Mouse (Mus musculus) embryo, embryonic 11.5 days (tissue): ENCODE measurements around the gene Ldb3.
A peak's percentile ranks its signal among the peaks of the same experiment; 100 is the strongest.

Experiments
- DNase-seq: peaks from one replicate; pipeline ENCODE4 v3.0.0-alpha.2; 2012; ENCODE audit warnings: low read depth, low spot score

The Ldb3 gene

DNA sequence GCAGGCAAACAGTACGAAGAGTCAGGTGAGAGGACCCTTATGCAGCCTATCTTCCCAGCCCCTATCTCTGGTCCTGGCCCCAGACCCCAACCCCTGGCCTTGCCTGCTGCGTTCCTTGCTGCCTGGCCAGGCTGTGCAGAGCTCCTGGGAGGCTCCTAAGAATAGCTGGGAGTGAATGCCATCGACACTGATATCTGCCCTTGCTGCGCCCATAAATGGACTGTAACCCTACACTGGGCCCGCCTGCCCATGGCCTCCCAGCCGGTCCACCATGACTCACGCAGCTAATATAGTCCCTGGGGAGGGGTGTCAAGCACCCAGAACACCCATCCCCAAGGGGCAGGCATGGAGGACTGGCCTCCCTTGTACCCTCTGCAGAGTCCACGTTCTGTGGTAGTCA, at the start of gene Ldb3:
Ldb3 (minus strand) TSS at position 185 of the 400 bp plus-strand sequence.
- DNase-seq, result no peak

GRCm38 (mm10) chr14:34635721-34636120, 47.2 kb upstream of the Ldb3 start:
- DNase-seq, result no peak

DNA sequence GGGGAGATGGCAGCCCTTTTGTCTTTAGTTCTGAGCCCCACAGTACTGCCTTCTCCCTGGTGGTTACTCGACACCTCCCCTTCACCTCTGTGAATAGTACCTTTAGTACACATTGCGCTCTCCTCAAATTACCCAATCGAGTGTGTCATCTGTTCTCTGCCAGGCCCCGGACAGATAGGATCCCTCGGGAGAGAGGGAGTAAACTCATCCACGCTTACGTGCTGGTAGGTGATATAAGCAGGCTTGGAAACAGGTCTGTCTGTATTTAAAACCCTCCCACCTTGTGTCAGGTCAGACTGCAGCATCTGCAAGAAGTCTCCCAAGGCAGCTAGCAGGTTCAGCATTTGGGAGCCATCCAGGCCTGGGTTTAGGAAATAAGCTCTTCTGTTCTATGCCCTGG, 46.7 kb upstream of the Ldb3 start:
- DNase-seq, result no peak

GRCm38 (mm10) chr14:34632722-34633448, 44.4 kb upstream of the Ldb3 start:
- DNase-seq, result no peak

- no peak for DNase-seq
Observed at GRCm38 (mm10) chr14:34626824-34627223, 38.3 kb upstream of the Ldb3 start.

GRCm38 (mm10) chr14:34623531-34624210, 35.2 kb upstream of the Ldb3 start:
- DNase-seq, result no peak

DNA sequence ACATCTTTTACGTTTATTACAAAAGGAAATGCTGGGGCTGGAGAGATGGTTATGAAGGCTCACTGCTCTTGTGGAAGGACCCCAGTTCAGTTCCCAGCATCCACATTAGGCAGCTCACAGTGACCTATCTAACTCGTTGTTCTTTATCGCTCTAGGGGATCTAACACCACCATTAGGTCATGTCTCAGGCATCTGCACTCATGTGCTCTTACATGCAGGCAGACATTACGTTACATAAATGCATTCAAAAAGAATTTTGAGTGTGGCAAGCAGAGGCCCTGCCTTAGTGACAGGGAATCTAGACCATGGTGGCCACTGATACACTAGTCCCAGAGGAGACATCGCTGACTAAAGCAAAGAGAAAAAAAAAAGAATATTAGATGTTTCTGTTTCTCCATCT, 34.6 kb upstream of the Ldb3 start:
- DNase-seq, result no peak

GRCm38 (mm10) chr14:34620611-34621376, 32.3 kb upstream of the Ldb3 start:
- DNase-seq, result peak; percentile 26

- DNase-seq, result no peak
Observed at GRCm38 (mm10) chr14:34618808-34619207, 30.3 kb upstream of the Ldb3 start.

- DNase-seq, result peak; percentile 77
Observed at GRCm38 (mm10) chr14:34616821-34617220, 28.3 kb upstream of the Ldb3 start.

DNA sequence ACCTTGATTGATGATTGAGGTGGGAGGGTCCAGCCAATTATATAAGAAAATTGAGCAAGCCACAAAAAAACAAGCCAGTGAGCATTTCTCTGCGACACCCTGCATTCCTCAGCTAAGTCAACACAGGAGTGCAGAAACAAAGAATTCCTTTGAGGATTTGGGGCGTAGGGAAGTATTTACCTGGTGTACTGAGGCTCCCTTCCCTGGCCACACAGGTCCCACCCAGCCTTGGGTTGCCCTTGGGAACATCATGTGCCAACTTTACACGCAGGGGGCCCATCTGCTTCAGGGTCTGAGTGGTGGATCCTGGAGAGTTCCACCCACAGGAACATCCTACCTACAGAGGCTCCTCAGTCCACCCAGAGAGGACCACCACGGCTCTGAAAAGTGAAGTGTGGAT, 27.1 kb upstream of the Ldb3 start:
- no peak for DNase-seq

GRCm38 (mm10) chr14:34615082-34615481, 26.6 kb upstream of the Ldb3 start:
- no peak for DNase-seq

- DNase-seq, result no peak
Observed at GRCm38 (mm10) chr14:34614551-34614950, 26.1 kb upstream of the Ldb3 start.

GRCm38 (mm10) chr14:34613523-34613922, 25.0 kb upstream of the Ldb3 start:
- DNase-seq, result no peak

- DNase-seq, result no peak
Observed at GRCm38 (mm10) chr14:34612222-34612621, 23.7 kb upstream of the Ldb3 start.

DNA sequence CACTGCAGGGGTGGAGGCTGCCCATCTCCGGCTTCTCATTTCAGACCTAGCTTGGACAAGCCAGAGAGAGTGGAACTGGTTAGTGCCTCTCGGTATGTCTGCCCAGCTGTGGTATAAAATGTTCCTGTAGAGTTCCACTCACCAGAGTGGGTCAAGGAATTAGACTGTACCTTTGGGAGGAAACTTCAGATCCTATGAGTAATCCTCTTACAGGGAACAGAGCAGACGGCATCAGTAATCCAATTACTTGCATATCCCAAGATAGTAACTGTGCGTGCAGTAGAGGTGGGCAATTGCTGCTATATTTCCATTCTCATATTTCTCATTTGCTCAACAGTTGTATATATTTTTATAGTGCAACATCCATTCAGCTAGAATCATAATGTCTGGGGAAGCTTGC, 23.1 kb upstream of the Ldb3 start:
- no peak for DNase-seq

DNA sequence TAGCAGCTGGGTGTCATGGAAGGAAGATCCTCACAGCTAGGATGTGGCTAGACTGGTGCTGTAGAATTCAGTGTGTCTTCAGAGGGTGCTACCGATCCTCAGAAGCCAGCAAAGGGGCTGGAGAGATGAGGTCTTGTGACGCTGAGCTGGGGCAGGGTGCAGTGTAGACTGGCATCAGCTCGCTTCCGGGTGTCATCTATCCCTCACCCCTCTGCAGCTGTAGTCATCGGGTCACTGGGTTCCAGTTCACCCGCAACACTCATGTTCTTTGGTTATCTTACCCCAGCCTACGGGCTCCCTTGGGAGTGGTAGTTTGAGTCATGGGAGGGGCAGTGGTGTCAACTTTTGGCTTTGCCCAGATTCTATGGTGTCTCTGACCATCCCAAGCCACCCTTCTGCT, 13.4 kb upstream of the Ldb3 start:
- DNase-seq, result no peak

GRCm38 (mm10) chr14:34599941-34600340, 11.5 kb upstream of the Ldb3 start, which contains the start of gene Opn4:
Opn4 (minus strand) TSS chr14:34600142.
- DNase-seq, result no peak

DNA sequence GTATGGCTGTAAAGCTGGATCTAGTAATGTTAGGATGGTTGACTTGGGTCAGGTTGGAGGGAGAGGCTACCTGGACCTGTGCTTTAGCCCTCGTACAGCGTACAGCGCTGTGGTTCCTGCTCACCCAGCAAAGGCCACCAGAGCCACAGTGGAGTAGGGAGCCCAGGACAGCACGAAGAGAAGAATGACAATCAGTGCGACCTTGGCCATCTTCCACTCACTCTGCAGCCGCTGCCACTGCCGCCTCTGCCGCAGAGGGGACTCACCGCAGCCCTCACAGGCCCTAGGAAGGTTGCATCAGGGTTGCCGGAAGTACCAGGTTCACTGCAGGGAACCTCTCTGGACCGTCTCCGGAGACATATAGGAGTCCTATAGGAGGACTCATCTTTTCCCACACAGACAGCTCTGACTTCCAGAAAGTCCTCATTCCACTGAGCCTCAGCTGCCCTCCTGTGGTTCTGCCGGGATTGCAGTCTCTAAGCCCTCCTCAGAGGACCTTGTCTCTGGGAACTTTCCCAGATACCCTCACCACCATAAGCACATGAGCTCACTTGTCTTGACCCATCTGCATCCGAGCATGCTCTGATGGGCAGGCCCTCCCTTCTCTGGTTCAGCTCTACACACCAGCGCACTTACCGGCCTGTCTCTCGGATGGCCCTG, 7.2 kb upstream of the Ldb3 start:
- no peak for DNase-seq

- DNase-seq, result no peak
Observed at GRCm38 (mm10) chr14:34591741-34592535, 3.5 kb upstream of the Ldb3 start.
